Mouse (Mus musculus) liver, postnatal 0 days (tissue): Measurements from ENCODE around the gene Ptges2.

Experiments
- CTCF ChIP-seq: sonication (generic); IDR thresholded peaks from 2 replicates; pipeline ENCODE4 v1.5.1; 2016; ENCODE audit warnings: antibody characterized with exemption, low read depth
- EP300 ChIP-seq: IDR thresholded peaks from 2 replicates; pipeline ENCODE4 v1.6.1; 2016; ENCODE audit warnings: antibody characterized with exemption, low read depth, mild to moderate bottlenecking

GRCm38 (mm10) chr2:32367315-32367714 is 28.4 kb upstream of the Ptges2 start:
- TF ChIP-seq CTCF (no peak), EP300 (no peak)
